Mouse (Mus musculus): Measurements from ENCODE around the gene Tmem201.

Gene Tmem201

DNA sequence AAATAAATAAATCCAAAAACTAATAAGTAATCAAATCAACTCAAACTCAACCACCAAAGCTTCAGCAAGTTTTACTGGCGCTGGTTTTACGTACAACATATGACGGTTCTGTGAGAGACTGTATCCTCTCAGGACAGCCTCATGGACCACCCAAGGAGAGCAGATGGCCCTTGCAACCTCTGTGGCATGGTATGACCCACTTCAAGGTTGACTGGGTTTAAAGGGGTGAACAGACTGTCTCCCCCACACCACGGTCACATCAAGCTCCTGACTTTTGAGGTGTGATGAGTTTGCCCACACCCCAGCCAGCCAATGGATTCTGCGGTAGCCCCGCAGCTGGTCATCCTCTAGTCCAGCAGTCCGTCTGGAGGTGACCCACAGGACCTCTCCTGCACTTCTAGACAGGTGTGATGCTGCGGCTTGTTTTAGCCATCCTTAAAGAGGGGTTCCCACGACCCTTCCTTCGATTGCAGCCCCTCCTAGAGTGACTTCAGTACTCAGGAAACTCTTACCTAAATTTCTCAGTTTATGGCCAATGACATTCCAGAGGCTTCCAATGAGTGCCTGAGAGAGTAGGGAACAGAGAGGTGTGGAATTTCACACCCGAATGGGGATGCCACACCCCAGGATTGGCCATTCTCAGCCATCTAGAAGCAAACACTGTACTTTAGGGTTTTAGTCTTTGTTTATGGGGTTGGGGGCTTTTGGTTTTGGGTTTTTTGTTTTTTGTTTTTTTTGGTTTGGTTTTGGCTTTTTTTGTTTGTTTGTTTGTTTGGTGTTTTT, 52.8 kb downstream of the Tmem201 start:
- no peak for DNase-seq (ENCODE audit: low spot score in 2 of 2)

DNA sequence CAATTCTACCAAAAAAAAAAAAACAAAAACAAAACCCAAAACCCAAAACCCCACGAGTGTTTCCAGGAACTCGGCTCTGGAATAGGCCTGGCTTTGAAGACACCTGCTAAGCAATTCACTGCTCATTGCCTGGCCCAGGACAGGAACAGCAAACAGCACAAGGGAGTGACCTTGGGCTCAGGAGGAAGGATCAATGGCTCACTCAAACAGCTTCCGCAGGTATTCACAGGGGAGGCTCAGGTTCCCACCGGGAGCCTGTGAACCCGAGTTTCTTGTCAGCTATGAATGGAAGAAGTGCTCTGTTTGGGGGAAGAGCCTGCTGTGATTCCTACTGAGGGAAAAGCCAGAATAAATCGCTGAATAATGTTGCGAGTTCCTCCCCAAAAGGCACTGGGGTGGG, 54.0 kb downstream of the Tmem201 start:
- no peak for DNase-seq (ENCODE audit: low spot score in 2 of 2)

DNA sequence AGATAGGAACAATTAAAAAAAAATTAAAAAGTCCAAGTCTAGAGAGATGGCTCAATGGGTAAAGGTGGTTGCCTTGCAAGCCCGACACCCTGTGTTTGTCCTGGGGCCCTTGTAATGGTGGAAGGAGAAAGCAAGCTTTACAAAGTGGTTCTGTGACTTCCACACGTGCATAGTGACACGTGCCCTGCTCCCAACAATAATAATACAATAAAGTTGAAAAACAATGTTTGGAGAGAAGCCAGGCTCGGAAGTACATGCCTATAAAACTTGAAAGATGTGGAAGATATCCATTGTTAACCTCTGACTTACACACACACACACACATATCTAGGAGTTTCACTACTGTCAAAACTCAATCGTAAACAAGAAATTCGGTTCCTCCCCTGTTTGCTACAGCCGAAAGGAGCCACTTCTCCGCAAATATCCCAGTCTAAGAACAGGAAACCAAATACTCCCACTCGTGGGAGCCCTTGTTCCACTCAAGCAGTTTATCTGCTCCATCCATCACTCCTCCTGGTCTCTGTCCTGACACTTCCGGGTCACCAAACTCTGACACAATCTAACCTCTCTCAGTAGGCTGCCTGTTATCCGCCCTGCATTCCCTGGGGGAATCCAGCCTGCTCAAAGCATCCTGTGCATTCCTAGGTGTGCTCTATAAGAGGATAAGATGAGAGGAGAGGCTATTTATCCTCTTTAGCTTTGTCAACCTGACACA, 58.6 kb downstream of the Tmem201 start:
- peak; percentile 42 to 56 for DNase-seq (ENCODE audit: low spot score in 2 of 2)

DNA sequence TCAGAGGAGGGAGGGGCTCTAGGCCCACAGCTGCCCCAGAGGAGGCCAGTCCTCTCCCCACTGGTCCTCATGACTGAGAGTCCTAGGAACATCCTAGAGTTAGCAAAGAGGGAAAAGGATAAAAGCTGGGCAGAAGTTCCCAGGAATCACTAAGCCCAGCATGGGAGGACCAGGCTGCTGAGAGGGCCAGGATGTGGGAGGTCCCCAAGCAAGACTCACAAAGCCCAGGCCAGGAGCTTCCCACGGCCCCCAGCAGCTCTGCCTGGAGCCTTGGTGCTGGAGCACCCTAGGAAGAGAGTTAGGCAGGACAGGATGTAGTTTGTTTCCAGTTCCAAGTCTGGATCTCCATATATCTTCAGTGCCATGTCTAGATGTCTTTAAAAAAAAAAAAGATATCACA, 59.8 kb downstream of the Tmem201 start:
- DNase-seq (ENCODE audit: low spot score in 2 of 2): peak in 1 of 2 experiments; percentile 41

DNA sequence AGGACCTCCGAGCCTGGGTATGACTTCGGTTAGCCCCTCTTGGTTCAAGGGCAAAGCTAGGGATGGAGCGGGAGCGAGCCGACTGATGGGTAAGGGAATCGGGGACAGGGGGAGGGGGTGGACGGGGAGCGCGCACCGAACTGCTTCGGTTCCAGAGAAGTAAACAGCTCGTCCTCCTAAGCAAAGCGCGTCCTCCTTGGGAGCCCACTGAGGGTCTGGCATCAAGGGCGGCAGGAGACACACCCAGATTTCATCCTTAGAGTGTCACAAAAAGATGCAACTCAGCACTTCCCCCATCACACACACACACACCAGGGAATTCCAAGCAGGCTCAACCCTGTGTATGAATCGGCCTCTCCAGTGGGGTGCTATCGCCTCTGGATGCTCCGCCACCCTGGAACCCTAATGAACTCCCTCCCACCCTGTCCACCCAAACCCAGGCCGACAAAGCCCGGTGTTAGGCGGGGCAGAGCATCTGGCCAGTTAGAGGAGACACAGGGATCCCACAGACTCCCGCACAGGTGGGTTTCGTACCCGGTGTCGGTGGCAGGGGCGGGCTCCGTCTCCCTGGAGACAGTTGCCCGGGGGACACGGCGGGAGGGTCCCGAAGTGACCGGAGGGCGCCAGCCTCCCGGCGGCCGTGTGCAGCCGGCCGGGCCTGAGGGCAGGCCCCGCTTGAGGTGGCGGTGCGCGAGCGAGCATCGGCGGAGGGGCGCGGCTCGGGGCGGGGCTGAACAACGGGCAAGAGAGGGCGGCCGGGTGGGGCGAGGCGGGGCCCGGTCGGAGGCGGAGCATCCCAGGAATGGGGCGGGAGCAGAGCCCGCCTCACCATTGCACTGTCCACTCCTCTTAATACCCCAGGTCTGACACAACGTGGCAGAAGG, 62.2 kb downstream of the Tmem201 start:
- DNase-seq (ENCODE audit: low spot score in 2 of 2): peak; percentile 59 to 76

DNA sequence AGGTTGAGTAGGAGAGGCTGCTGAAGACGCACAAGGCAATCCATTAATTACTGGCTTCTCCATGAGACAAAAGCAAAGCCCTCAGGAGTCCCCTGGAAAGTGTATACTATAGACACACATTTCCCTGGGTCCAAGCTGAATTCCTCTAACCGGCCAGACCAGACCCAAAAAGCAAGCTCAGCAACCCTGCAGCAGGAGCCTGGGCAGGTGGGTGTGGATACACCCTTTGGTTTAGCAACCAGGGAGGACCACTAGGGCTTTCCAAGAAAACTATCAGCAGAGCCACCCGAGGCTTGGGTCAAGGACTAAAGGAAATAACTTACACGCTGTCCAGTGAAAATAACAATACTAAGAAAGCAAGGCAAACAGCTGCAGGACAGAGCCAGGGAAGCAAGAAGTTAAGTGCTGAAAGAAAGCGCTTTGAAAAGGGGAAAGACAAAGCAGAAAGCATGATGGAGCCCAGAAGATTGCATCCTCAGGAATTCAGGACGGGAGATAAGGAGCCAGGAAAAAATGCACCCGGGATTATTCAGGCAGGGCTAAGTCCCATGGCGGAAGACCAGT, 62.9 kb downstream of the Tmem201 start:
- no peak for DNase-seq (ENCODE audit: low spot score in 2 of 2)

DNA sequence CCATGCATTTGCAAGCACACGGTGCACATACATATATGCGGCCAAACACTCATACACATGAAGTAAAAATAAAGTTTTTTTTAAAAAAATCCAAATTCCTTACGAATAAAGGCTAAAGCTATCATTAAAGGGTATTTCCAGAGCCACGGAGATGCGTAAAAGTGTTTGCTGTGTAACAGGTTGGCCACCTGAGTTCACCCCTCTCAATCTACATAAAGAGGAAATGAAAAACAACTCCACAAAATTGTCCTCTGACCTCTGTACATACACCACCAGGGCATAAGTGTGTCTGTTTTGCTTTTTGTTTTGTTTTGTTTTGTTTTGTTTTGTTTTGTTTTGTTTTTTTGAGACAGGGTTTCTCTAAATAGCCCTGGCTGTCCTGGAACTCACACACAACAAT, 65.1 kb downstream of the Tmem201 start:
- DNase-seq (ENCODE audit: low spot score in 2 of 2): no peak

DNA sequence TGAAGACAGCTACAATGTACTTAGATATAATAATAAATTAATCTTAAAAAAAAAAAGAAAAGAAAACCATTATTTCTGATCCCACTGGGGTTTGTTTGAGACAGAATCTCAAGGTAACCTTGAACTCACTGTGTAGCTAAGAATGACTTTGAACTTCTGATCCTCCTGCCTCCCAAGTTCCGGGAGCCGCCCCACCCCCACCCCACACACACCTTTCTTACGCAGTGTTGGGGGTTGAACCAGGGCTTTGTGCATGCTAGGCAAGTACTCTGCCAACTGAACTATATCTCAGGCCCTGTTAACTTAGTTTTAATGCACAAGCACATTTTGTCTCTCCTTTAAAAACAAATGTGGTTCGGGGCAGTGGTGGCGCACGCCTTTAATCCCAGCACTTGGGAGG, 66.7 kb downstream of the Tmem201 start:
- DNase-seq (ENCODE audit: low spot score in 2 of 2): no peak

DNA sequence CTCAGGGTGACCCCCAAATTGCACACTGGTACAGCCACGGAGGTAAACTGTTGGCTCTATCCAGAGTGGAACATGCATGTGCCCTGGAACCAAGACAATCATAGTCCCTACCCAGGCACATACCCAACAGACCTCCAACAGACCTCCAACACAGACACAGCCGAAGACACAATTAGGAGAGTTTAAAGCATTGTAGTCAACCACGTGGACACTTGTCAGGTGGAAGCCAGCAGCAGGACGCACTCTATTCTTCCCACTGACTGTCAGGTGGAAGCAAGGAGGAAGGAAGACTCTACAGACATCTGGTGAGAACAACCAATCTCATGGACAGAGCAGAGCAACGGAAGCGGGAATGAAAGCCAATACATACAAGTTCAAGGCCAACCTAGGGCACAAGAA, 72.2 kb downstream of the Tmem201 start:
- DNase-seq (ENCODE audit: low spot score in 2 of 2): no peak

Measured in heart, adult 9 months (tissue).